Mouse (Mus musculus) spleen, adult 2 months (tissue): ENCODE results near the gene Fbf1.

Experiments
- CTCF ChIP-seq: fragments of 200-500 bp; IDR thresholded peaks from 2 replicates; pipeline ENCODE4 v1.5.1; 2011; ENCODE audit warnings: mild to moderate bottlenecking, inconsistent platforms; ENCODE audit not compliant: insufficient read depth, insufficient read length, insufficient replicate concordance; ENCODE audit errors: extremely low read depth
- POLR2A ChIP-seq: fragments of 200-500 bp; IDR thresholded peaks from 2 replicates; pipeline ENCODE4 v1.6.1; 2011; ENCODE audit warnings: low read depth, low read length, inconsistent platforms

GRCm38 (mm10) chr11:116209257-116209656 lies 41.3 kb upstream of the Fbf1 start:
- no peak for TF ChIP-seq CTCF
- no peak for TF ChIP-seq POLR2A
